Mouse (Mus musculus): ENCODE results near the gene Slco2b1. TPM values are rescaled to one million over a fixed set of nuclear protein-coding genes. Genes with fewer than 3 reads are reported as not detected.

Slco2b1 gene
- polyA plus RNA-seq, 1 experiment from 2014 or later, result 4.7 TPM

- H3K4me1 ChIP-seq, result no peaks in the 10 kb centered on the region
- H3K36me3 ChIP-seq, result no peaks in the 10 kb centered on the region
These were observed 78.9 kb downstream of the Slco2b1 start for GRCm38 (mm10) chr7:99632286-99632685.

GRCm38 (mm10) chr7:99627366-99627765 is 83.8 kb downstream of the Slco2b1 start:
- no peaks in the 10 kb centered on the region for H3K36me3 ChIP-seq
- no peak overlapping the region for H3K27ac ChIP-seq
- no peak for ATAC-seq (ENCODE audit: low FRiP score, low read depth)
- no peak overlapping the region for H3K9ac ChIP-seq
- peaks cover 59% of the 10 kb centered on the region for H3K27me3 ChIP-seq (replicated peaks)
- H3K9me3 ChIP-seq, result no peaks in the 10 kb centered on the region
- peak overlapping the region; percentile 93 for H3K4me2 ChIP-seq (replicated peaks)
- H3K4me3 ChIP-seq, result no peak overlapping the region
- WGBS, result 5% methylated on average over 7 of the region's 7 CpGs
- H3K4me1 ChIP-seq, result peaks cover 13% of the 10 kb centered on the region

More at GRCm38 (mm10) chr7:99632286-99632685, 78.9 kb downstream of the Slco2b1 start:
- H3K27ac ChIP-seq, result no peak overlapping the region
- H3K4me2 ChIP-seq (replicated peaks), result no peak overlapping the region
- no peak overlapping the region for H3K4me3 ChIP-seq
- H3K27me3 ChIP-seq (replicated peaks), result peaks cover 28% of the 10 kb centered on the region
- ATAC-seq (ENCODE audit: low FRiP score, low read depth), result no peak
- H3K9ac ChIP-seq, result no peak overlapping the region
- no peaks in the 10 kb centered on the region for H3K9me3 ChIP-seq
- 14% methylated on average over 6 of the region's 6 CpGs for WGBS

GRCm38 (mm10) chr7:99626376-99627270 is 84.5 kb downstream of the Slco2b1 start, which contains the start of gene Tpbgl:
Gene Tpbgl (minus strand): TSS chr7:99627103.
- Histone ChIP-seq H3K9ac (peak within 1 kb of the TSS; percentile 63), H3K9me3 (no peaks in the 10 kb centered on the region), H3K27me3 (replicated peaks) (peaks cover 59% of the 10 kb centered on the region), H3K4me2 (replicated peaks) (peak within 1 kb of the TSS; percentile 93), H3K4me3 (peak within 1 kb of the TSS; percentile 50), H3K27ac (no peak within 1 kb of the TSS; the same call in 1 of the 2 replicates), H3K36me3 (no peaks in the 10 kb centered on the region), H3K4me1 (peaks cover 13% of the 10 kb centered on the region)
- under 1% methylated on average over 83 of the region's 83 CpGs for WGBS
- ATAC-seq (ENCODE audit: low FRiP score, low read depth), result peak; percentile 38; the same call in 1 of the 2 replicates

- H3K27me3 ChIP-seq (replicated peaks), result peaks cover 56% of the 10 kb centered on the region
- under 1% methylated on average over 81 of the region's 81 CpGs for WGBS
- H3K36me3 ChIP-seq, result no peaks in the 10 kb centered on the region
- no peak overlapping the region; the same call in 1 of the 2 replicates for H3K27ac ChIP-seq
- ATAC-seq (ENCODE audit: low FRiP score, low read depth), result peak; percentile 82
- peak overlapping the region; percentile 50 for H3K4me3 ChIP-seq
- H3K9ac ChIP-seq, result peak overlapping the region; percentile 63
- H3K4me2 ChIP-seq (replicated peaks), result peak overlapping the region; percentile 93
- H3K9me3 ChIP-seq, result no peaks in the 10 kb centered on the region
- peaks cover 13% of the 10 kb centered on the region for H3K4me1 ChIP-seq
These were observed 85.3 kb downstream of the Slco2b1 start for GRCm38 (mm10) chr7:99625722-99626375.

- H3K4me2 ChIP-seq (replicated peaks), result no peak overlapping the region
- H3K4me3 ChIP-seq, result no peak overlapping the region
- no peaks in the 10 kb centered on the region for H3K36me3 ChIP-seq
- H3K9me3 ChIP-seq, result no peaks in the 10 kb centered on the region
- H3K27me3 ChIP-seq (replicated peaks), result 0 out of 2 replicates have a peak, but pooled peaks cover 4% of the 10 kb centered on the region
- 8% methylated on average over 3 of the region's 3 CpGs for WGBS
- ATAC-seq (ENCODE audit: low FRiP score, low read depth), result no peak; the same call in 1 of the 2 replicates
- H3K27ac ChIP-seq, result no peak overlapping the region
- no peaks in the 10 kb centered on the region for H3K4me1 ChIP-seq
- no peak overlapping the region for H3K9ac ChIP-seq
These were observed 92.3 kb downstream of the Slco2b1 start for GRCm38 (mm10) chr7:99618860-99619259.

- 75% methylated on average over 2 of the region's 2 CpGs for WGBS
- H3K9ac ChIP-seq, result no peak overlapping the region
- H3K4me2 ChIP-seq (replicated peaks), result no peak overlapping the region
- H3K27ac ChIP-seq, result no peak overlapping the region
- H3K4me1 ChIP-seq, result no peaks in the 10 kb centered on the region
- ATAC-seq (ENCODE audit: low FRiP score, low read depth), result no peak
- H3K27me3 ChIP-seq (replicated peaks), result 0 out of 2 replicates have a peak, but pooled peaks cover 4% of the 10 kb centered on the region
- no peak overlapping the region for H3K4me3 ChIP-seq
- no peaks in the 10 kb centered on the region for H3K36me3 ChIP-seq
- H3K9me3 ChIP-seq, result no peaks in the 10 kb centered on the region
These were observed 92.9 kb downstream of the Slco2b1 start for GRCm38 (mm10) chr7:99618264-99618663.

Other genes starting within 250 kb of the Slco2b1 start
- gene Klhl35, start 245.3 kb downstream of the Slco2b1 start, polyA plus RNA-seq (2016; fragmentation: Nextera tagmentation; extraction: Ambion mirVana), result 41.1 and 46.9 TPM in 2 replicates
- gene Rps3, start 227.6 kb downstream of the Slco2b1 start, polyA plus RNA-seq (2016; fragmentation: Nextera tagmentation; extraction: Ambion mirVana), result 536 and 541 TPM in 2 replicates
- 16.3 and 18.4 TPM in 2 replicates for gene Arrb1, start 175.9 kb downstream of the Slco2b1 start, polyA plus RNA-seq (2016; fragmentation: Nextera tagmentation; extraction: Ambion mirVana)
- gene Tpbgl, start 84.2 kb downstream of the Slco2b1 start, polyA plus RNA-seq (2016; fragmentation: Nextera tagmentation; extraction: Ambion mirVana), result 2.9 TPM in 2 replicates
- gene Olfr520, start 18.9 kb upstream of the Slco2b1 start, polyA plus RNA-seq (2016; fragmentation: Nextera tagmentation; extraction: Ambion mirVana), result not detected in 2 replicates
- gene Olfr521, start 52.2 kb upstream of the Slco2b1 start, polyA plus RNA-seq (2016; fragmentation: Nextera tagmentation; extraction: Ambion mirVana), result not detected in 2 replicates
- gene Neu3, start 117.1 kb upstream of the Slco2b1 start, polyA plus RNA-seq (2016; fragmentation: Nextera tagmentation; extraction: Ambion mirVana), result 1.3 and 2.2 TPM in 2 replicates
- gene Xrra1, start 147.8 kb upstream of the Slco2b1 start, polyA plus RNA-seq (2016; fragmentation: Nextera tagmentation; extraction: Ambion mirVana), result 0.52 and 0.72 TPM in 2 replicates
- gene Spcs2, start 152.1 kb upstream of the Slco2b1 start, polyA plus RNA-seq (2016; fragmentation: Nextera tagmentation; extraction: Ambion mirVana), result 337 and 365 TPM in 2 replicates